Mouse (Mus musculus): ENCODE data around the gene Mfrp. TPM values are rescaled to one million over a fixed set of nuclear protein-coding genes. Genes with fewer than 3 reads are reported as not detected.

Mfrp gene
- total RNA-seq (2018; cell fraction: chromatin; rRNA removed) = not detected
- total RNA-seq (2018; cell fraction: cytosol; rRNA removed) = not detected
- total RNA-seq (2018; cell fraction: nucleus; rRNA removed) = not detected
- polyA plus RNA-seq (2018) = not detected in 3 replicates

DNA sequence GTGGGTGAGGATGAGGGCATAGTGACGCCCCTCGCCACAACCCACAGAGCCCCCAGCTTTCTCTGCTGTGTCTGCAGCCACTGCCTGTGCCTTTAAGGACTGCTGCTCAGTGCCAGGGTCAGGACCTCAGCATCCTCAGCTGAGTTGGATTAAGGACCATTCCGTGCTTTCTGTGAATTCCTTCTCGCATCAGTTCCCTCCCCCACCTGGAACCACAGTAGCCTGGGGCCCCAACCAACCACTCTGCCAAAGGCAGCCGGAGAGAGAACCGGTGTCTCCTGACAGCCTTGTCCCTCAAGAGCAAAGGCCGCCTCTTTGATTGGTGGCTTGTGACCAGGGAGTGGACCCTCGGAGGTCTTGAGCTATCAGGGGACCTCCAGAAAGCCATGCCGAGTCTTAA lies at the start of gene Mfrp:
Gene Mfrp, plus strand, starts transcription at position 240 of the 400 bp plus-strand sequence.
- WGBS (ENCODE audit: missing documents) = 93% methylated on average over 9 of the region's 9 CpGs
- no peak within 1 kb of the TSS for H3K27ac ChIP-seq
- no peaks in the 10 kb centered on the region for H3K36me3 ChIP-seq (ENCODE audit: inconsistent target)
- peaks cover under 1% of the 10 kb centered on the region; the same call in 1 of the 2 replicates for H3K79me2 ChIP-seq (ENCODE audit: inconsistent target)
- no peak within 1 kb of the TSS for H3K4me3 ChIP-seq (ENCODE audit: inconsistent target)

DNA sequence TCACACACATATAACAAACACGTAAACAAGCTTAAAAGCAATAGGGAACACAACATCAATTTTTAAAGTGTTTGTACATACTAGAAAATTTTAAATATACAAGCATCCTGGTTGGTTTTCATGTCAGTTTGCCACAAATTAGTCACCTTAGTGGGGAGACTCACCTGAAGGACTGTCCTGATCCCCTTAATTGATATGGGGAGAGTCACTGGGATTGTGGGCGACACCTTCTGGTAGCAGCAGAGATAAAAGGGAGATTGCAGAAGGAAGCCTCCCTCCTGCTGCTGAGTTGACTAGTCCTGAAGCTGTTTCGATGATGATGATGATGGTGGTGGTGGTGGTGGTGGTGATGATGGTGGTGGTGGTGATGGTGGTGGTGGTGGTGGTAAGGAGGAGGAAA lies 48.7 kb upstream of the Mfrp start:
- Histone ChIP-seq H3K4me3 (ENCODE audit: inconsistent target) (no peak overlapping the region), H3K36me3 (ENCODE audit: inconsistent target) (no peaks in the 10 kb centered on the region), H3K79me2 (ENCODE audit: inconsistent target) (no peaks in the 10 kb centered on the region), H3K27ac (no peak overlapping the region)
- 85% methylated on average over 3 of the region's 3 CpGs for WGBS (ENCODE audit: missing documents)

DNA sequence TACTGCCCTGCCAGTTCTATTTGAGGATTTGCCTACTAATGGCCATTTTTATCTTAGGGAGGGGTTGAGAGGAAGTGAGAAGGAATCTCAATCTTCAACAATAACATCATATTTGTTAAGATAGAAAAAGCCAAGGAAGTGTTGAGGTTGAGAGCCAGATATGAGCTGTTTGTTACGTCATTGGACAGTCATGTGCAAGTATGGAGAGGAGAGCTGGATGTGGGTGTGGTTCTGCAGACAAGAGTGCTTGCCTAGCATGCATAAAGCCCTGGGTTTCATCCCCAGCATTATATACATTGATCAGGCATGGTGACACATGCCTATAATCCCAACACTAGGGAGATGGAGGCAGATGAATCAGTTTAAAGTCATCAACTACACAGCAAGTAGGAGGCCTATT lies 47.6 kb upstream of the Mfrp start:
- no peaks in the 10 kb centered on the region for H3K79me2 ChIP-seq (ENCODE audit: inconsistent target)
- H3K4me3 ChIP-seq (ENCODE audit: inconsistent target) = no peak overlapping the region
- no peaks in the 10 kb centered on the region for H3K36me3 ChIP-seq (ENCODE audit: inconsistent target)
- 82% methylated on average over 1 of the region's 1 CpGs for WGBS (ENCODE audit: missing documents)
- no peak overlapping the region for H3K27ac ChIP-seq

DNA sequence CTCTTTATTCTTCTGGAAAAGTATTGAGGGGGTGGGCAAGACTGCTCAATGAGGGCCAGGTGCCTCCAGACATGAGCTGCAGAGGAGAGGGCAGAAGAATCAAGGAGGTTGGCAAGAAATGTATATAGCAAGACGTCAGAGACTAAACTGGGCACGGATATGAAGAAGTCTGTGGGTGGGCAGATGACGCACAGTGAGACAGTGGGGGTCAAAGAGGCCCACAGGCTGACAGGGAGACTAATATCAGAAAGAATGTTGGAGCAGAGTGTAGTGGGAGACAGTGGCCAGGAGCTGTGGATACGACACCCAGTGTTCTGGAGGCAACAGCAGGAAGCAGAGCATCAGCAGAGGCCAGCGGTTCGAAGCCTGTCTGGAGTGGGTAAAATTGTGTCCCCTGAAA lies 42.9 kb upstream of the Mfrp start:
- WGBS (ENCODE audit: missing documents) = 78% methylated on average over 6 of the region's 6 CpGs
- Histone ChIP-seq H3K79me2 (ENCODE audit: inconsistent target) (no peaks in the 10 kb centered on the region), H3K27ac (no peak overlapping the region), H3K4me3 (ENCODE audit: inconsistent target) (no peak overlapping the region), H3K36me3 (ENCODE audit: inconsistent target) (no peaks in the 10 kb centered on the region)

DNA sequence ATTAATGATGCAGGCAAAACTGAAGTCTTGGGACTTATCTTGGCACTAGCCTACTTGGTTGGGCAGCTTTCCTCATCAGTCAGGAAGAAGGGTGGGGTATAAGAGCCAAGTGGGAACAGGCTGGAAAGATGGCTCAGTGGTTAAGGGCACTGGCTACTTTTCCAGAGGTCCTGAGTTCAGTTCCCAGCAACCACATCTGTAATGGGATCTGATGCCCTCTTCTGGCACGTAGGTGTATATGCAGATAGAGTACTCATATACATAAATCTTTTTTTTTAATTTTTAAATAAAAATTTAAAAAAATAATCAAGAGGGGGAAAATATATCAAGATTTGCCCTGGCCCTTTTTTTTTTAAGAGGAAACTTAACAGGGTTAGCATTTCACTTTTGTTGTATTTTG lies 36.4 kb upstream of the Mfrp start:
- 43% methylated on average over 1 of the region's 1 CpGs for WGBS (ENCODE audit: missing documents)
- Histone ChIP-seq H3K27ac (no peak overlapping the region), H3K36me3 (ENCODE audit: inconsistent target) (no peaks in the 10 kb centered on the region), H3K79me2 (ENCODE audit: inconsistent target) (no peaks in the 10 kb centered on the region), H3K4me3 (ENCODE audit: inconsistent target) (no peak overlapping the region)

DNA sequence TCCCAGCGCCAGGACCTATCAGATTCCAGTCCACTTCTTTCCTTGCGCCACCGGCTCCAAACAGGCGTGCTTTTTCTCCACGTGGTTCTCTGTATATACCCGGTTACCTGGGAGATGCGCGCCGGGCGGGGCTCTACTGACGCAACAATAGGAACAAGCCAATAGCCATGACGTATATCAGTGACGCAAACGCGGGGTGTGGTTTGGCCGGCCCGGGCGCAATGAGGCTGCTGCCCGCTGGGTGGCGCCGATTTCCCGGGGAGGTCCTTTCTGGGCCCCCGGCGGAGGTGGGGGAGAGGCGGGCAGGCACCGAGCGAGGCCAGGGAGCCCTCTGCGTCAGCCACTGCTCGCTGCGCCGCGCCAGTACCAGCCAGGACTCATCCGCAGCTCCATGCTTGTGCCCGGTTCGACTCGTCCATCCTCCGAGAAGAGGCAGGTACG lies 34.7 kb upstream of the Mfrp start, which contains the start of gene Usp2:
Gene Usp2, plus strand, starts transcription at position 237 of the 441 bp plus-strand sequence.
- H3K36me3 ChIP-seq (ENCODE audit: inconsistent target) = no peaks in the 10 kb centered on the region
- H3K4me3 ChIP-seq (ENCODE audit: inconsistent target) = no peak within 1 kb of the TSS
- H3K27ac ChIP-seq = no peak within 1 kb of the TSS
- WGBS (ENCODE audit: missing documents) = 1% methylated on average over 38 of the region's 38 CpGs
- no peaks in the 10 kb centered on the region for H3K79me2 ChIP-seq (ENCODE audit: inconsistent target)

DNA sequence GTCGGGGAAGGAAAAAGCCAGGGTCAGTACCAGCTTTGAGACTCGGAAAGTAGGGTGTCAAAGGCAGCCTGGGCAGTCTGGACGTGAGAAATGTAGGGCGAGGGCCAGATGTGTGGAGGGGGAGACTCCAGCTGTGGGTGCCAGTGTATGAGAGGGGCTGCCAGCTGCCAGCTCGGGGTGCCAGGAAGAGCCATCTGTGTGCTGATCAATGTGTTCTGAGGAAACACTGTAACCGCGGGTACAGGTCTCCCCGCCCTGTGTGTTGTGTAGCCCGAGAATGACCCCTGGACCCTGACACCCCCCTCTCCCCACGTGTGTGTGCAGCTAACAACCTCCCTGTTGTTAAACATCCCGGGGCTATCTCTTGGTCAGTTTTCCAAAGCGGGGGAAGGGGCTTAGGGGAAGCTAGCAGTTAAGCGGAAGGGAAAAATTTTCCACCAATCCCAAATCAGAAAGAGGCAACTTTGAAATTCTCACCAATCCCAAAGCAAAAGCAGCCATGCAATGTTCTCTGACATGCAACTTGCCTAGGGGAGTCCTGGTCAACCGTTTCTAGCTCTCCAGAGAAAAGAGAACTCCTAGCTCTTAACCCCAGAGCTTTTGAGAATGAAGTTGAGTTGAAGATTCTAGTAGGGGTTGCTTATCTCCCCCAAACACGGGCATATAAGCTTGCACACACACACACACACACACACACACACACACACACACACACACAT lies 34.1 kb upstream of the Mfrp start:
- Histone ChIP-seq H3K36me3 (ENCODE audit: inconsistent target) (no peaks in the 10 kb centered on the region), H3K27ac (no peak overlapping the region), H3K79me2 (ENCODE audit: inconsistent target) (no peaks in the 10 kb centered on the region), H3K4me3 (ENCODE audit: inconsistent target) (no peak overlapping the region)
- 14% methylated on average over 15 of the region's 15 CpGs for WGBS (ENCODE audit: missing documents)

DNA sequence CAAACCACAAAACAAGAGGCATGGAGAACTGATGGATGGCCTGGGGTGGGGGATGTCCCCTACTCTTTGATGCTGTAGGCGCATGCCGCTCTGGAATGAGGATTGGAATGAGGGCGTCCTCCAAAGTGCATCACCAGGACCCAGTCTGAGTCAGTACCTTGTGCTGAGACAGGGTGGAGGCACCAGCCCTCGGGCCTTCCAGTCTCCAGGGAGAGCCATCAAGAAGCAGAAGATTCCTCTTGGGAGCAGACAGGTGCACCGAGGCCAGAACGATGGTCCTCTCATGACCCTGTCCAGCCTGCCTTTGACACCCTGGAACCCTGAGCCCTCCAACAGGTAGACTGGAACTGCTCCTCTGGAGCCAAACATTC lies 33.6 kb upstream of the Mfrp start:
- H3K36me3 ChIP-seq (ENCODE audit: inconsistent target) = no peaks in the 10 kb centered on the region
- H3K79me2 ChIP-seq (ENCODE audit: inconsistent target) = no peaks in the 10 kb centered on the region
- no peak overlapping the region for H3K27ac ChIP-seq
- WGBS (ENCODE audit: missing documents) = 92% methylated on average over 6 of the region's 6 CpGs
- no peak overlapping the region for H3K4me3 ChIP-seq (ENCODE audit: inconsistent target)

DNA sequence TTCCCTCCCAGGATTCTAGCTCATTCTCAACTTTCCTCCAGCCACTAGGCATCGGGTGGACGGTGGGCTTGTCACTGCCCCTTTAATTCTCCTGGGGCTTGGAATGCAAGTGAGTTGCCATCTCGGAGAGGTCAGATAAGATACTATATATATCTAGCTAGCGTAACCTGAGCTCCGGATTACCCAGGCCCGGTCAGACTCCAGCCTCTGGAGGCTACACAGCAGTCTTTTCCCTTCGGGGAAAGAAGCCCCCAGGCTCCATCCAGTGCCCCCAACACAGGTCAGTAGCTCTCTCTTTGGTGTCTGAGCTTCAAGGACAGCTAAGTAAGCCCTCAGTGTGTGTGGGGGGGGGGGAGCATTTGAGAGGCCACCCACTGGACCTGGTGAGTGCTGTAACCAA lies 32.3 kb upstream of the Mfrp start:
- no peak overlapping the region for H3K27ac ChIP-seq
- H3K79me2 ChIP-seq (ENCODE audit: inconsistent target) = no peaks in the 10 kb centered on the region
- WGBS (ENCODE audit: missing documents) = 72% methylated on average over 7 of the region's 7 CpGs
- H3K4me3 ChIP-seq (ENCODE audit: inconsistent target) = no peak overlapping the region
- no peaks in the 10 kb centered on the region for H3K36me3 ChIP-seq (ENCODE audit: inconsistent target)

DNA sequence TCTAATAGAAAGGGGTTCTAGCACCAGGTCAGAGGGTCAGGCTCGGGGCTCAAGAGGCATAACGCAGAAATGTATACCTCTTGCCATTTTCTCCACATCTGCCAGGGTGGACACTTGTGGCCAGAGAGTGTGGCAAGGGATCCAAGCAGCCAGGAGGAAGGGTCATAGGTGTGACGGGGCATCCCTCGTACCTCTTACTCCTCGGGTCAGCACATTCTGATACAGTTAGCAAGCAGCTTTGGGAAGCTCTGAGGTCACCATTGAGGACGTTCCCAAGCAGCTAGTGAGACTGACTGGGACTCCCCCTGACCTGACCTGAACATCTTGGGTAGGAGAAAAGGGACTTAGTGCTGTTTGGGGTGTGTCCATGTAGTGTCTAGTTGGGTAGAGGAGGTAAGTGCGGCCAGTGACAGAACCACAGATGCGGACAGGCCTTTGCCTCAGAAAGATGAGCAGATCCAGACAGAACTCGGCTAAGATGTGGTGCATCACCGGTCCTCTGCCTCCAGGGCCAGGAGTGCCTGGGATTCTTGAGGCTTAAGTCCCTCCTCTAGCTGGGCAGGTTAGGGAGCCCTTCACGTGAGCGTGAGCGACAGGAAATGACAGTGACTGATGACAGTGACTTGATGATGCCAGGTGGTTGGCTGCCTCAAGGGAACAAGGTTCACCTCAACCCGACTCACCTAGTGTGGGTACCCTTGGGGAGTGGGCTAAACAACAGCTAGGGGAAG lies 31.3 kb upstream of the Mfrp start:
- Histone ChIP-seq H3K27ac (no peak overlapping the region), H3K36me3 (ENCODE audit: inconsistent target) (no peaks in the 10 kb centered on the region), H3K79me2 (ENCODE audit: inconsistent target) (no peaks in the 10 kb centered on the region), H3K4me3 (ENCODE audit: inconsistent target) (no peak overlapping the region)
- 88% methylated on average over 14 of the region's 14 CpGs for whole genome bisulfite sequencing (ENCODE audit: missing documents)

DNA sequence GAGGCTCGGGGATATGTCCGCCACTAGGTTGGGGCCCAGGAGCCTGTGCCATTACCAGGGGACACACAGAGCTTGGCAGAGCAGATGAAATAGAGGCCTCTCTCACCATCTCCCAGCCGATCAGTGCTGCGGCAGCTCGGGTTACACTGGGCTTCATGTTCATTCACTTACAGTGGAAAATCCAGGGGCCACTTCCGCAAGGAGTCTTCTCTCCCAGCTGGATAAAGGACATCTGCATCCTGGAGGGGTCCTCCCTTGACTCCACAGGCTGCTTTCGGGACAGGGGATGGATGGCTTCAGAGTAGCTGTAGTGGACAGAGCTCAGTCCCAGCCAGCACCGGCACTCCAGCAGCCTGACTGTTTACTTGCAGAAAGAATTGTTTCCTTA lies 30.7 kb upstream of the Mfrp start:
- no peak overlapping the region for H3K27ac ChIP-seq
- no peaks in the 10 kb centered on the region for H3K36me3 ChIP-seq (ENCODE audit: inconsistent target)
- H3K4me3 ChIP-seq (ENCODE audit: inconsistent target) = no peak overlapping the region
- H3K79me2 ChIP-seq (ENCODE audit: inconsistent target) = no peaks in the 10 kb centered on the region
- 85% methylated on average over 8 of the region's 8 CpGs for WGBS (ENCODE audit: missing documents)

DNA sequence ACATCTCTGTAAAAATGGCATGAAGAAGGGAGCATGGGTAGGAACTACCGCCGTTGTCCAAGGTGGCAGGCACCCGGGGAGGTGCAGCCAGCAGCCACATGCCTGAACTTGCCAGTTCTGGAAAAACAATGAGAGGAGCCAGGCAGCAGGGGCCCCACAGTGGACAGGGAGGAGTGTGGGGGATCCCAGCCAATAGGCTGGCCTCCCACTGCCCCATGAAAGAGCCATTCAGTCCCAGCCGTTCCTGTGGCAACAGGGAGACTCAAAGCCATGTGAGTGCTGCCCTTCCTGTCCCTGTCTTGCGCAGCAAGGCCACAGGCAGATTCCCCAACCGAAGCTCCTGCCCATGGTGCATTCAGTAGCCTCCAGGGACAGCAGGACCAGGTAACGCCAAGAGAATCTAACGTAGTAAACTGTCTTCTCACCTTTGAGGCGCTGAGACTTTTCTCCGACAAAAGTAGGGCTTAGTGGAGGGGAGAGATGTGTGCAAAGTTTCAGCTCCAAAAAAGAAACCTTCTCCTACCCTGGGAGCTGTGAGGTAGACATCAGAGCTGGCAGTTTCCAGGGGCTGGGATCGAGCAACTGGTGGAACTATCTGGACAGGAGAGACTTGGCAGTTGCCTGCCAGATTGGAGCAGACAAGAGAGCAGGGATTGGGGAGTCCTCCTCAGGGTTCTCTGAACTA lies 29.5 kb upstream of the Mfrp start:
- Histone ChIP-seq H3K4me3 (ENCODE audit: inconsistent target) (no peak overlapping the region), H3K27ac (no peak overlapping the region), H3K36me3 (ENCODE audit: inconsistent target) (no peaks in the 10 kb centered on the region), H3K79me2 (ENCODE audit: inconsistent target) (no peaks in the 10 kb centered on the region)
- WGBS (ENCODE audit: missing documents) = 75% methylated on average over 11 of the region's 11 CpGs

DNA sequence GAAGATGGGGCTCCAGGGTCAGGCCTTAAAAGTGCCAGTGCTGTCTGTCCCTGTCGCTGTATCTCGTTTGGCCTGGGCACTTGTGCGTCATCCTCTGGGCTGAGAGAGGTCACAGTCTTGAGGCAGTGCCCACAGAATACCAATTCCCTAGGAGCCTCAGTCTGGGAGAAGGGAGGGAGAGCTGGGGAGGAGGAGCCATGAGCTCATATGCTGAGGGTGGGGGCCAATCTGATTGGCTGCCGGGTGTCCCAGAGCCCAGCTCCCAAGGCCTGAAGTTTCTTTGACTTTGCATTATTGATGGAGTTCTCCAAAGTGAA lies 29.0 kb upstream of the Mfrp start:
- Histone ChIP-seq H3K36me3 (ENCODE audit: inconsistent target) (no peaks in the 10 kb centered on the region), H3K4me3 (ENCODE audit: inconsistent target) (no peak overlapping the region), H3K79me2 (ENCODE audit: inconsistent target) (no peaks in the 10 kb centered on the region), H3K27ac (no peak overlapping the region)
- 90% methylated on average over 4 of the region's 4 CpGs for WGBS (ENCODE audit: missing documents)

DNA sequence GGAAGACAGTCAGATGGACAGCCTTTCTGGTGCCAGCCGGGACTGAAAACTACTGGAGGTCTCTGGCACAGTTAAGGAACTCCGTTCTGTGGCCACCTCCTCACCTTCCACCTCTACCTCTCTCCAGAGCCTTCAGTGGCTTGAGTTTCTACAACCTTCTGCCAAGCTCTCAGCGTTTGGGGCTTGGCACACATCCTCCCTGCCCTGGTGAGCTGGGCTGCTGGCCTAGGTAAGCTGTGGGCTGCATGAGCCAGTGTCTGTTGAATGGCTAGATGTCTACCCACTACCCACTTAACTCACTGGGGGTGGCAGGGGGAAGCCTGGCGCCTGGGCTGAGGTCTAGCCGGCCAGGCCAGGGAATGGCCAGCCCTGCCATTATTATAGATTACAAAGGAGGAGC lies 28.4 kb upstream of the Mfrp start:
- 83% methylated on average over 5 of the region's 5 CpGs for WGBS (ENCODE audit: missing documents)
- Histone ChIP-seq H3K27ac (no peak overlapping the region), H3K36me3 (ENCODE audit: inconsistent target) (no peaks in the 10 kb centered on the region), H3K4me3 (ENCODE audit: inconsistent target) (no peak overlapping the region), H3K79me2 (ENCODE audit: inconsistent target) (no peaks in the 10 kb centered on the region)
